Mouse (Mus musculus) thymus, adult 18-20 months (tissue): ENCODE measurements at regions not wholly inside any gene's neighbourhood (a gene's known extent, or its start where the extent isn't known, plus 50 kb on each side); places are given as distances from the start of the nearest gene placed in this dataset.

Experiments
- DNase-seq, 2 experiments: peaks; one replicate each; pipeline ENCODE4 v3.0.0; 2022; ENCODE audit warnings: mixed read lengths in 2 of 2

DNA sequence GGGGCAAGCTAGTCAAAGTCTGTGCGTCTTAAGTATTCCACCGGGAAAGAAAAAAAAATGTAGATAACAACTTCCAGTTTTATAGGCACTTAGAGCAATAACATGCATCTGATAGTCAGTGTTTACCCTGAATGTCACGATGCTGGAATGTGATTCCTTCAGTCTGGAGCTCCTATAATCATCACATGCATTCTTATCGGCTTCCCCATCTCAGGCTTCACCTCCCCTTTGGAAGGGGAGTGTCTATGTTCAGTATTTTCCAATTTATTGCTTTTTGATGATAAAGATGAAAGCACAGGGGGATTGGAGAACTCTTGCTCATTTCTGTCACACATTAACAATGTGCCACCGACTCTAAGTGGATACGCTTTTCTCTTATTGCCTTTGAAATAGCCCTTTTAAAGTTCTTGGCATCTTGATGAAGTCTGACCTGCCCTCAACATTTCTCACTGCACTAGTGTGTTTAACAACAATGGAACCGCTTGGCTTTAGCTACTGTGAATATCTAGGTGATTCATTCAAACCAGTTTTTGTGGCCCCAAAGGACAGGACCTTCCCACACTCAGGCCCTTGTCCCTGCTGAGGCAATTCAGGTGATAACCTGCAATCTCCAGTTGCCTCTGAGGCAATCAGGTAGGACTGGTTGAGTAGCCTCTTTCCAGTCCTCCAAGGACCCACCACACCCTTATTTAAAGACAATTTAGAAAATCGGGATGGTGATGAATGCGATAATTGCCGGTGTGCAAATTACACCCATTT, 101.5 kb upstream of the Btg1 start:
- DNase-seq = no peak

DNA sequence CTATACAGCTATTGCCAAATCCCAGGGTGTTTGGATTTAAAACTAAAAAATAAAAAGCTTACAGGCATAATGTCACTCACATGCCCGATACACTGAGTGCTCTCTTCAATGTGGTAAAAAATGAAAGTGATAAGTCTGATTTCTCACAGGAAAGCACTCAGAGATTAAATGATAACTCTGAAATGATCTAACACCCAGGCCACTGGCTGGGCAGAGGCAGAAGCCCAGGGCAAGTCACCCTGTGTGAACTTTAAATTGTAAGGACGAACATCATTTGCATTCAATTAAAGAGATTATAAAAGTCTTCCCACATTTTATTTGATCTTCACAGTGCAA, 100.9 kb upstream of the Btg1 start:
- no peak for DNase-seq

GRCm38 (mm10) chr10:96519411-96519810, 97.4 kb upstream of the Btg1 start:
- DNase-seq = no peak

DNA sequence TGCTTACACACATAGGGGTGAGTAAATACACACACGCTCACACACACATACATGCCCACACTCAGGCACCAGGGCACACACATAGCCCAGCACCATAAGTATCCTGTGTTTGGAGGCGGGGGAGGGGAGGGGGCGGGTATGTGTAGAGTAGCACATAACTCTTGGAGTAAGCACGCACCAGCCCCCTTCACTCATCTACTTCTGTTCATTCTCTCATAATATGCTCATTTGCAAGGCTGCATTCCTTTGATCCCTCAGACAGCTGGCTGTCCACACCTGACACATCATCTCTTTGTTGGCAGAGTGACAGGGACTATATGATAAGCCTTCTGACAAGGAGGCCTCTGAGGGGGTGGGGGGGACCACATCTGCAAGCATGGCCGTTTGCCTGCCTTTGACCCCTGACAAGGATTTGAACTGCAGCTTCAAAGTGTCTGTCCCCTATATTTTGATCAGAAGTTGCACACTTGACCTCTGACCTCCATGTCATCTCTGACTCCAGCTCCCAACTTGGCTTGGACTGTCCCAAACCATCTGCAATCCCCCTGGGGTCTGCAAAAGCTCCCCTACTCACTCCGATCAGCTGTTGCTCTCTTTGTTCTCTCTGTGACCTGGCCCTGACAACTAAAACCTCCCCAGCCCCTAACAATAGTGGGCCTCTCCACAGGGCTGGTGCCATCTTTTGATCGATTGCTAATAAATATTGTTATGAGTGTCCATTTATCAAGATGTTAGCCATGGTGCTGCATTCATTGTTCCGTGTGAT, 95.6 kb upstream of the Btg1 start:
- DNase-seq = no peak

DNA sequence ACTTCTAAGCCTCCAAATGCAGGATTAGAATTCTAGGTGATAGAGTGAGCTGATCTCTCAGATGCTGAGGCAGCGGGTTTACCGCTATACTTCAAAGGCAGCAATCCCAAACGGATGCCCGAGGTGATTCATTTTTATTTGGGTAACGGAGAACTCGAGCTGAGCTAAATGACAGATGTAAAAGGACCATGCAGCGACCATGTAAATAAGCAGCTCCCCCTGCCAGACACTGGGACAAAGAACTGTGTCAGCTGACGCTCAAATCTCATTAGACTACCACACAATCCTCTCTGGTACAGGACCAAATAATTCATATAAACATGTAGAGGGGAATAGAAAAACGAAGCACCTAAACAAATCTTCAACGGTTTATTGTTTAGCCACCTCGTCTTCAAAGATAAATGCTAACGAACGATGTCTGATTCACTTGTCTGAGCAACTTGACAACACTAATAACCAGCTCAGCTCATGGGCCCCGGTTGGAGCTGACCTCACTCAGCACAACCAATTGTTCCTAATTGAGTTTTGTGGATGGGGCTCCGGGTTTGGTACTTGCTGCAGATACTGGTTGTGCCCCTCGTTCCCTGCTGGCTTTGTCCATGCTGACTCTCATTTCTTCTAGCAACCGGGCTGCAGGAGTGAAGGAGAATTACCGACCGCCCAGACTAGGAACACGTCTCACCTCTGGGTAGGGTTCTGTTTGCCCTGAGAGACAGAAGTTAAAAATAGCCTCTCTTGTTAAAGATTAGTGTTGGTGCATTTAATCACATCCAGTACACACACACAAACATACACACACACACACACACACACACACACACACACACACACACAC, 92.6 kb upstream of the Btg1 start:
- DNase-seq = no peak

DNA sequence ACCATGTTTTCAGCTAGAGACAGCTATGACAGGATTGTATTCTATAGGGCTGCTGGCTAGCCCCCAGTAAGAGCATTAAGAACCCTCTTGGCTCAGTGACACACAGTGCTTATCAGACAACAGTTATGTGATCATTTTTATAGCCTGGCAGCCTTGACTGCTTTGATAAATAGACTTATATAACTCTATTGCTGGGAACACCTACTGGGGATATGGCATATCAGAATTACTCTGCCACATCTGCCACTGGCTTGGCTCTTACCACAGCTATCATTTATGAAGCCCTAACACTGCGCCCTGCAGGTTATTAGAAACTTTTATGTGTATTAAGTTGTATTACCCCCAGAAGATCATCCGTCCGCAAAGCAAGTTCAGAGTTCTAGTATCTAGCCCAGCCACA, 88.9 kb upstream of the Btg1 start:
- no peak for DNase-seq

DNA sequence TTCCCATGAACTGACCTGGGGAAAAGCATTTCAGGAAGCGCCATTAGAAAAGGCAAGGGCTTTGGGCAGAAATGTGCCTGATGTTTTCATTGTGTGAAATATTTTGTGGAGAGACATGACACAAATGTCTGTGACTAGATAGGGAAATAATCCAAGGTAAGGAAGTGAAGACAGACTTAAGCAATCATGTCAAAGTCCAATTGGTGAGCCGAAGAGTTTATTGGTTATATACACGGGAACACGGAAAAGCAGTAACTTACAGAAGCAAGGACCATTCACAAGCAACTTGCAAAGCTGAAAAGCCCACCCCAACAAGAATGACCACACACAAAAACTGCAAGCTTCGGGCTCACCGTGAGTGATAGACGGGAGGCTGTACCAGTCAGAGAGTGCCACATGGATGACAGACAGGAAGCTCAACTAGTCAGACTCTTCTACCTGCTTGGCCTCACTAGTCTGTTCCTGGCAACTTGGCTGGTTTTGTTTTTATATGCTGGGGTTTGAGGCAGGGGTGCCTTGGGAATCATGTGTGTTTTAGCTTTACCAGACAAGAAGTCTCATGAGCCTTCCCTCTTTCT, 82.2 kb upstream of the Btg1 start:
- DNase-seq = no peak

DNA sequence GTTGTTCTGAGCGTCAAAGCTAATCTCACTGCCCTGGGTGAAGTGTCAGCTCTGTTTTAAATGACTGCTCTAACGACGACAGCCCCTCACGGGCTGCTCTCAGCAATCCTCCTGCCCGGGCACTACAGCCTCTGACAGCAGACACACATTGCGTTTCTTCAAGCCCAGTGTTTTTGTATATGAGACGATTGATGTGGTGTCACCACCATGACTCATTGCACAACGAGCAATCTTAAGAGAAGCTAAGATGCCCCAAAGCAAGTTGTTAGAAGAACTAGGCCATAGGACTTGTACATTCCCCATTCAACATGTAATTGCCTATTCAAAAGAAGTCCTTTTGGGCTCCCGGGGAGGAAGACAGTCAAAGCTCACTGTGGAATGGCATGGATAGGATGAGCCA, 81.3 kb upstream of the Btg1 start:
- DNase-seq = no peak

GRCm38 (mm10) chr10:96540828-96541227, 76.0 kb upstream of the Btg1 start:
- DNase-seq = no peak

GRCm38 (mm10) chr10:96545312-96545711, 71.5 kb upstream of the Btg1 start:
- DNase-seq = no peak

- no peak for DNase-seq
Observed at GRCm38 (mm10) chr10:96545761-96546388, 70.9 kb upstream of the Btg1 start.

DNA sequence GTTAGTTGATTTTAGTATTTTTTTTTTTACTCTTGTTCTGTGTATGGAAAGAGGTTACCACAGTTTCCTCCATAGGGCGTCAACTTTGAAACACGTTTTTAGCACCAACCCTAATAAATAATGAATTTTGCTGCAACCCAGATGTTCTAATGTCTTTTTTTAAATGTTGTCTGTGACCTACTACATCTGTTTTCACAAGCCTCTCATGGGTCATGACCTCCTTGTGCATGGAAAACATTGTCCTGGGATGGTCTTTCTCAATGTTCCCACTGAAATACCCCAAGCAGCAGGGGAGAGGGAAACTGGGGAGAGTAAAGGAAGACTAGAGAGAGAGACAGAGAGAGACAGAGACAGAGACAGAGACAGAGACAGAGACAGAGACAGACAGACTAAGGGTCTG, 67.2 kb upstream of the Btg1 start:
- no peak for DNase-seq

- no peak for DNase-seq
Observed at GRCm38 (mm10) chr10:96550266-96550665, 66.5 kb upstream of the Btg1 start.

- no peak for DNase-seq
Observed at GRCm38 (mm10) chr10:96557336-96557735, 59.5 kb upstream of the Btg1 start.

- DNase-seq = no peak
Observed at GRCm38 (mm10) chr10:96565343-96565742, 51.5 kb upstream of the Btg1 start.
